Mouse (Mus musculus) erythroblast, embryonic 14.5 days (primary cell): ENCODE data around the gene Atp8b4.

Experiments used
- GATA1 ChIP-seq: IDR thresholded peaks from 2 replicates; pipeline ENCODE4 v1.6.1; 2012; ENCODE audit warnings: low read length, inconsistent platforms, mixed read lengths
- TAL1 ChIP-seq: IDR thresholded peaks from 3 replicates; pipeline ENCODE4 v1.6.1; 2012; ENCODE audit warnings: low read length, inconsistent platforms, mixed read lengths

GRCm38 (mm10) chr2:126412759-126413158 lies 87.7 kb downstream of the Atp8b4 start:
- TF ChIP-seq GATA1 (no peak), TAL1 (no peak)
